Mouse (Mus musculus): ENCODE data around the gene Cbln3. TPM values are rescaled to one million over a fixed set of nuclear protein-coding genes. Genes with fewer than 3 reads are reported as not detected.
A peak's percentile ranks its signal among the peaks of the same experiment; 100 is the strongest.

Gene Cbln3
- 0.26 and 0.44 TPM in 2 replicates for polyA plus RNA-seq (2015; fragmentation: Nextera tagmentation; extraction: Ambion mirVana)

GRCm38 (mm10) chr14:55884166-55884565, at the start of gene Cbln3:
Cbln3 (minus strand) TSS chr14:55884392.
- H3K4me2 ChIP-seq (replicated peaks; ENCODE audit: low read depth, low read length): peak within 1 kb of the TSS; percentile 74
- peak within 1 kb of the TSS; percentile 85 for H3K4me3 ChIP-seq (ENCODE audit: low read depth, low read length)
- H3K36me3 ChIP-seq (ENCODE audit: insufficient read depth, low read length): peaks cover 12% of the 10 kb centered on the region; the same call in 1 of the 2 replicates
- DNase-seq (ENCODE audit: low spot score) (peak; percentile 87), ATAC-seq (peak; percentile 46)
- H3K27ac ChIP-seq (ENCODE audit: low read length): peak within 1 kb of the TSS; percentile 98
- peak within 1 kb of the TSS; percentile 92 for H3K9ac ChIP-seq (replicated peaks; ENCODE audit: low read depth)
- no peaks in the 10 kb centered on the region for H3K27me3 ChIP-seq (replicated peaks; ENCODE audit: insufficient read depth, low read length)
- TF ChIP-seq CTCF (IDR thresholded peaks at IDR 0.05): no peak
- no peak for TF ChIP-seq EP300 (IDR thresholded peaks at IDR 0.05)
- peaks cover 16% of the 10 kb centered on the region; the same call in 1 of the 2 replicates for H3K4me1 ChIP-seq (ENCODE audit: insufficient read depth, low read depth, low read length)
- WGBS: 22% methylated on average over 4 of the region's 4 CpGs
- no peaks in the 10 kb centered on the region for H3K9me3 ChIP-seq (ENCODE audit: low read length)

- Histone ChIP-seq H3K27me3 (replicated peaks; ENCODE audit: insufficient read depth, low read length) (no peaks in the 10 kb centered on the region), H3K9ac (replicated peaks; ENCODE audit: low read depth) (no peak overlapping the region), H3K4me1 (ENCODE audit: insufficient read depth, low read depth, low read length) (no peaks in the 10 kb centered on the region), H3K27ac (ENCODE audit: low read length) (no peak overlapping the region), H3K4me2 (replicated peaks; ENCODE audit: low read depth, low read length) (no peak overlapping the region), H3K36me3 (ENCODE audit: insufficient read depth, low read length) (no peaks in the 10 kb centered on the region), H3K9me3 (ENCODE audit: low read length) (no peaks in the 10 kb centered on the region), H3K4me3 (ENCODE audit: low read depth, low read length) (no peak overlapping the region)
- DNase-seq (ENCODE audit: low spot score): peak; percentile 96
- TF ChIP-seq EP300 (IDR thresholded peaks at IDR 0.05) (peak; percentile 93), CTCF (IDR thresholded peaks at IDR 0.05) (0 out of 2 replicates have a peak, but pooled peaks have one; percentile 12)
- ATAC-seq: peak; percentile 99
- WGBS: 10% methylated on average over 7 of the region's 7 CpGs
Measured at GRCm38 (mm10) chr14:55933586-55933985, 49.4 kb upstream of the Cbln3 start.

GRCm38 (mm10) chr14:55929263-55929997, 45.2 kb upstream of the Cbln3 start:
- ATAC-seq (no peak), DNase-seq (ENCODE audit: low spot score) (no peak)
- no peak overlapping the region for H3K4me3 ChIP-seq (ENCODE audit: low read depth, low read length)
- H3K36me3 ChIP-seq (ENCODE audit: insufficient read depth, low read length): no peaks in the 10 kb centered on the region
- H3K27me3 ChIP-seq (replicated peaks; ENCODE audit: insufficient read depth, low read length): no peaks in the 10 kb centered on the region
- TF ChIP-seq EP300 (IDR thresholded peaks at IDR 0.05) (no peak), CTCF (IDR thresholded peaks at IDR 0.05) (no peak)
- no peaks in the 10 kb centered on the region for H3K9me3 ChIP-seq (ENCODE audit: low read length)
- no peak overlapping the region for H3K4me2 ChIP-seq (replicated peaks; ENCODE audit: low read depth, low read length)
- 49% methylated on average over 12 of the region's 12 CpGs for WGBS
- H3K9ac ChIP-seq (replicated peaks; ENCODE audit: low read depth): no peak overlapping the region
- no peak overlapping the region for H3K27ac ChIP-seq (ENCODE audit: low read length)
- H3K4me1 ChIP-seq (ENCODE audit: insufficient read depth, low read depth, low read length): no peaks in the 10 kb centered on the region

GRCm38 (mm10) chr14:55926847-55927246, 42.7 kb upstream of the Cbln3 start:
- 80% methylated on average over 4 of the region's 4 CpGs for WGBS
- no peak overlapping the region for H3K9ac ChIP-seq (replicated peaks; ENCODE audit: low read depth)
- H3K27me3 ChIP-seq (replicated peaks; ENCODE audit: insufficient read depth, low read length): no peaks in the 10 kb centered on the region
- no peak for TF ChIP-seq EP300 (IDR thresholded peaks at IDR 0.05)
- TF ChIP-seq CTCF (IDR thresholded peaks at IDR 0.05): no peak
- no peaks in the 10 kb centered on the region for H3K4me1 ChIP-seq (ENCODE audit: insufficient read depth, low read depth, low read length)
- ATAC-seq (no peak), DNase-seq (ENCODE audit: low spot score) (no peak)
- no peak overlapping the region for H3K4me2 ChIP-seq (replicated peaks; ENCODE audit: low read depth, low read length)
- no peaks in the 10 kb centered on the region for H3K9me3 ChIP-seq (ENCODE audit: low read length)
- H3K27ac ChIP-seq (ENCODE audit: low read length): no peak overlapping the region
- no peaks in the 10 kb centered on the region for H3K36me3 ChIP-seq (ENCODE audit: insufficient read depth, low read length)
- no peak overlapping the region for H3K4me3 ChIP-seq (ENCODE audit: low read depth, low read length)

- ATAC-seq: no peak
- TF ChIP-seq EP300 (IDR thresholded peaks at IDR 0.05) (no peak), CTCF (IDR thresholded peaks at IDR 0.05) (no peak)
Measured at GRCm38 (mm10) chr14:55922475-55923232, 38.5 kb upstream of the Cbln3 start.

More at GRCm38 (mm10) chr14:55922475-55923232, 38.5 kb upstream of the Cbln3 start:
- H3K27me3 ChIP-seq (replicated peaks; ENCODE audit: insufficient read depth, low read length): no peaks in the 10 kb centered on the region
- H3K36me3 ChIP-seq (ENCODE audit: insufficient read depth, low read length): no peaks in the 10 kb centered on the region
- no peak overlapping the region for H3K9ac ChIP-seq (replicated peaks; ENCODE audit: low read depth)
- no peak for DNase-seq (ENCODE audit: low spot score)
- no peak overlapping the region for H3K4me3 ChIP-seq (ENCODE audit: low read depth, low read length)
- no peaks in the 10 kb centered on the region for H3K9me3 ChIP-seq (ENCODE audit: low read length)
- H3K27ac ChIP-seq (ENCODE audit: low read length): no peak overlapping the region
- WGBS: 25% methylated on average over 7 of the region's 7 CpGs
- H3K4me2 ChIP-seq (replicated peaks; ENCODE audit: low read depth, low read length): no peak overlapping the region
- no peaks in the 10 kb centered on the region for H3K4me1 ChIP-seq (ENCODE audit: insufficient read depth, low read depth, low read length)
